Mouse (Mus musculus): ENCODE measurements around the gene Nsl1. TPM values are rescaled to one million over a fixed set of nuclear protein-coding genes. Genes with fewer than 3 reads are reported as not detected.

Gene Nsl1
- polyA plus RNA-seq, 1 experiment from 2014 or later: 17.9 TPM

DNA sequence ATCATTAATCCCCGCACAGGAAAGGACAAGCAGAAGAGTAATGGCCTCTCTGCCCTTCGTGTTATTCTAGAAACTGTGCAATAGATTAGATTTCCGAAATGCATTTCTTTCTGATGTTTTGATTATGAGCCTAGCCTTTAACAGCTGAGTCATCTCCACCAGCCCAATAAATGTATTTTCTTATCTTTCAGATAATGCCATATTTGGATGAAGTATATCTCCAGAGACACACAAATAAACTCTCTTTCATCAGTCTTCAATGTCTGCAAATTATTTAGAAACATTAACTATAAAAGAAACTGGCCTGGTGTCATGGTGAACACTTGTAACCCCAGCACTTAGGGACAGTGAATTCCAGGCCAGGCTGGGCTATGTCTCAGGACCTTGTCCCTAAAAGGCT is 20.1 kb upstream of the Nsl1 start:
- WGBS: 91% methylated on average over 3 of the region's 3 CpGs
- Histone ChIP-seq H3K4me3 (ENCODE audit: low read depth, low read length) (no peak overlapping the region), H3K4me2 (replicated peaks; ENCODE audit: low read depth, low read length) (no peak overlapping the region)

DNA sequence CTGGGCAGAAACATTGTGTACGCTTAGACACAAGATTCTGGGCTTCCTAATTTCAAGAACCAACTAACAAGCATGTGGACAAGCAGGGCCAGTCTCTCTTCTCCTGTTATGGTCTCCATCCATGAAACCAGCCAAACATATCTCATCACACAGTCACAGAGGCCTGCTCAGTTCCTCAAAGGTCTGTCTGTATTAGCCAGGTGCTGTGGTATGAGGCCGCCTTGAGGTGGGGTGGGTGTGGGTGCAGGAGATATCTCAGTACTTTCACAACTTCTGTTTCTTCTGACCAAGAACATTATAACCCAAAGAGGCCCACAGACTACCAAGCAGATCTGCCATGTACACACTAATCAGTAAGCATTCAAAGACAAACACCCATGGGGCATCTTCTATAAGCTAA is 17.5 kb upstream of the Nsl1 start:
- H3K9me3 ChIP-seq (ENCODE audit: control insufficient read depth, low read length): no peaks in the 10 kb centered on the region
- DNase-seq (ENCODE audit: low spot score) (no peak), ATAC-seq (ENCODE audit: low FRiP score) (no peak)
- 84% methylated on average over 2 of the region's 2 CpGs for WGBS
- H3K4me2 ChIP-seq (replicated peaks; ENCODE audit: low read depth, low read length): no peak overlapping the region
- H3K4me1 ChIP-seq (replicated peaks; ENCODE audit: control insufficient read depth, insufficient read depth, low read length): no peaks in the 10 kb centered on the region
- no peak overlapping the region for H3K27ac ChIP-seq (ENCODE audit: low read depth, low read length)
- H3K36me3 ChIP-seq (ENCODE audit: control insufficient read depth, insufficient read depth, low read length): no peaks in the 10 kb centered on the region
- H3K4me3 ChIP-seq (ENCODE audit: low read depth, low read length): no peak overlapping the region
- no peak overlapping the region for H3K9ac ChIP-seq (ENCODE audit: low read depth, low read length)
- no peaks in the 10 kb centered on the region for H3K27me3 ChIP-seq (ENCODE audit: control insufficient read depth, insufficient read depth, low read length)

More for the DNA sequence above, 20.1 kb upstream of the Nsl1 start:
- Histone ChIP-seq H3K4me1 (replicated peaks; ENCODE audit: control insufficient read depth, insufficient read depth, low read length) (no peaks in the 10 kb centered on the region), H3K27ac (ENCODE audit: low read depth, low read length) (no peak overlapping the region), H3K9ac (ENCODE audit: low read depth, low read length) (no peak overlapping the region), H3K36me3 (ENCODE audit: control insufficient read depth, insufficient read depth, low read length) (no peaks in the 10 kb centered on the region), H3K9me3 (ENCODE audit: control insufficient read depth, low read length) (no peaks in the 10 kb centered on the region), H3K27me3 (ENCODE audit: control insufficient read depth, insufficient read depth, low read length) (no peaks in the 10 kb centered on the region)
- ATAC-seq (ENCODE audit: low FRiP score): no peak
- DNase-seq (ENCODE audit: low spot score): no peak

DNA sequence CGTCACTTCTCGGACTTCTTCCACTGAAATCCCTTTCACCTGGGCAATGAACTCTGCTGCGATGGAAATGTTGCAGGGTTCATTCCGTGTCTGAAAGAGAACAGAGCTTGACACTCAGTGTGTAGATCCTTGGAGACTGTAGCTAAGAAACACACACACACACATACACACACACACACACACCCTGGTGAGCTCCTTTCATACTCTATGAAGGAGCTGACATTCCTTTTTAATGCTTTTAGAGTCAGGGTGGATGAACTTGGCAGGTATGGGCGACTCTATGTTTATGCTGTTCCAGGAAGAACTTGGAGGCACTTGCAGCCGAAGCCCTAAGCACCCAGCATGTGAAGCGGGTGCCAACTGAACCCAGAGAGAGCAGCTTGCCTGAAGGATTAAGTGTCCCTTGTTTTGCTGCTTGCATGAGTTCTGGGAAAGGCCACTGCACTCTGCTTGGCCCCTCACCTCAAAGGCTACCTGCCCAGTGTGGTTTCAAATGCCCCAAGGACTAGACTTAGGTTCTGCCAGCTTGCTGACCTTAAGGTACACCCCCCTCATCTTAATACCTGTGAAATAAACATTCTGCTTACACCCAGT is 16.5 kb upstream of the Nsl1 start:
- 70% methylated on average over 7 of the region's 7 CpGs for WGBS
- Histone ChIP-seq H3K9ac (ENCODE audit: low read depth, low read length) (no peak overlapping the region), H3K27ac (ENCODE audit: low read depth, low read length) (no peak overlapping the region), H3K4me2 (replicated peaks; ENCODE audit: low read depth, low read length) (no peak overlapping the region), H3K9me3 (ENCODE audit: control insufficient read depth, low read length) (no peaks in the 10 kb centered on the region), H3K36me3 (ENCODE audit: control insufficient read depth, insufficient read depth, low read length) (no peaks in the 10 kb centered on the region), H3K4me1 (replicated peaks; ENCODE audit: control insufficient read depth, insufficient read depth, low read length) (no peaks in the 10 kb centered on the region), H3K4me3 (ENCODE audit: low read depth, low read length) (no peak overlapping the region), H3K27me3 (ENCODE audit: control insufficient read depth, insufficient read depth, low read length) (no peaks in the 10 kb centered on the region)
- DNase-seq (ENCODE audit: low spot score) (no peak), ATAC-seq (ENCODE audit: low FRiP score) (no peak)

DNA sequence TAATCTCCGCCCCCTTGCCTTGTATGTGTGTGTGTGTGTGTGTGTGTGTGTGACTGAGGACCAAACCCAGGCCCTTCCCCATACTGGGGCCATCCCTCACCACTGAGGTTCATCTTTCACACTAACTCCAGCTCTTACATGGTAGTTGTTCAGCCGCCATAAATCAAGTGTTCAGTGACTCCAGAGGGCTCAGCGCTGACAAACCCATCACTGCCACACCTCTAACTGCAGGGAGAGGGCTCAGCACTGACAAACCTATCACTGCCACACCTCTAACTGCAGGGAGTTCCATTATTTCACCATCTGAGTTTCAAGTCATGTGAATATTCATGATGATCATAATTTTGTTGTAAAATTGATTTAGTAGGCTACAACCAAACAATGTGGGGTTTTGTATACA is 9.3 kb upstream of the Nsl1 start:
- 84% methylated on average over 3 of the region's 3 CpGs for WGBS
- Histone ChIP-seq H3K4me2 (replicated peaks; ENCODE audit: low read depth, low read length) (no peak overlapping the region), H3K9me3 (ENCODE audit: control insufficient read depth, low read length) (no peaks in the 10 kb centered on the region), H3K9ac (ENCODE audit: low read depth, low read length) (no peak overlapping the region), H3K27me3 (ENCODE audit: control insufficient read depth, insufficient read depth, low read length) (no peaks in the 10 kb centered on the region), H3K4me1 (replicated peaks; ENCODE audit: control insufficient read depth, insufficient read depth, low read length) (no peaks in the 10 kb centered on the region), H3K4me3 (ENCODE audit: low read depth, low read length) (no peak overlapping the region), H3K27ac (ENCODE audit: low read depth, low read length) (no peak overlapping the region), H3K36me3 (ENCODE audit: control insufficient read depth, insufficient read depth, low read length) (no peaks in the 10 kb centered on the region)
- no peak for DNase-seq (ENCODE audit: low spot score)
- no peak for ATAC-seq (ENCODE audit: low FRiP score)

DNA sequence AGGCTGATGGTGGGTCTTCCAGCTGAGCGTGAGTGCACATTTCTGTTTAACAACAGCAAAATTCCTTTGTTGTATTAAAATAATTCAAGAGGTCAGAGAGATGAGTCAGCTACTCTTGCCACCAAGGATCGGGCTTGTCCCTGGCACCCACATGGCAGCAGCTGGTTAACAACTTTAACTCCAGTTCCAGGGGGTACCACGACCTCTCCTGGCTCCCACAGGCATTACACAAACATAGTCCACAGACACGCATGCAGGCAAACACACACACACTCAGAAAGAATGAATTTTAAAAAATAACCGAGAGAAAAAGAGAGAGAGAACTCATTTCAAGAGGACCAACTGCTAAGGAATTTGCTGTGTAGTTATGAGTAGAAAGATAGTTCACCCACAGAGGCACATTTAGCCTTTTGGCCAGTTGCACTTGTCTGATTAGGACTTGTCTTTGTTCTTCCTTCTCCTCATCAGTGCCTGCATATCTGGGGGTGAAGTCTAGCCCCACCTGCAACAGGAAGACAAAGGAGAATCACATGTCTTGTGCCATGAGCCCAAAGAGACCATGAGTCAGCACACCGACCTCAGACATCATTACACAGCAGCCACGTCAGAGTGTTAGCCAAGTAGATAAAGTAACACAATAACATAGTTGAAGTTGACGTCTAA is 7.8 kb upstream of the Nsl1 start:
- no peak overlapping the region for H3K9ac ChIP-seq (ENCODE audit: low read depth, low read length)
- no peaks in the 10 kb centered on the region for H3K36me3 ChIP-seq (ENCODE audit: control insufficient read depth, insufficient read depth, low read length)
- H3K4me1 ChIP-seq (replicated peaks; ENCODE audit: control insufficient read depth, insufficient read depth, low read length): no peaks in the 10 kb centered on the region
- no peak for DNase-seq (ENCODE audit: low spot score)
- no peak for ATAC-seq (ENCODE audit: low FRiP score)
- no peak overlapping the region for H3K4me3 ChIP-seq (ENCODE audit: low read depth, low read length)
- H3K9me3 ChIP-seq (ENCODE audit: control insufficient read depth, low read length): no peaks in the 10 kb centered on the region
- no peak overlapping the region for H3K27ac ChIP-seq (ENCODE audit: low read depth, low read length)
- no peak overlapping the region for H3K4me2 ChIP-seq (replicated peaks; ENCODE audit: low read depth, low read length)
- H3K27me3 ChIP-seq (ENCODE audit: control insufficient read depth, insufficient read depth, low read length): no peaks in the 10 kb centered on the region
- WGBS: 79% methylated on average over 8 of the region's 8 CpGs

DNA sequence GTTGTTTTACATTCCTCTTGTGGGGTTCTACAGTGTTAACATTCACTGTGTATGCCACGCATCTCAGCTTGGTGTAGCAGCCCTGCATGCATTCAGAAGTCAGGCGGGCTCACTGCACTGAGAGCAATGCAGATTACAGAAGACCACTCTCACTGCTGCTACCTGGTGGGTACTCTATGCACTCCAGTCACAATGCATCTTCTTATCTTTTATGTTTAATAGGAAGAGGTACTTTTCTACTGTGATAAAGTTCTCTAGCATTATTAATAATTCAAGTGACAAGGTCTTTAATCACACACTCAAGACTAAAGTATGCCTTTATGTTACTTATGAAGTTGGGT is 7.3 kb upstream of the Nsl1 start:
- WGBS: 68% methylated on average over 2 of the region's 2 CpGs
- Histone ChIP-seq H3K27ac (ENCODE audit: low read depth, low read length) (no peak overlapping the region), H3K4me3 (ENCODE audit: low read depth, low read length) (no peak overlapping the region), H3K27me3 (ENCODE audit: control insufficient read depth, insufficient read depth, low read length) (no peaks in the 10 kb centered on the region), H3K4me1 (replicated peaks; ENCODE audit: control insufficient read depth, insufficient read depth, low read length) (no peaks in the 10 kb centered on the region), H3K36me3 (ENCODE audit: control insufficient read depth, insufficient read depth, low read length) (no peaks in the 10 kb centered on the region), H3K4me2 (replicated peaks; ENCODE audit: low read depth, low read length) (no peak overlapping the region), H3K9ac (ENCODE audit: low read depth, low read length) (no peak overlapping the region), H3K9me3 (ENCODE audit: control insufficient read depth, low read length) (no peaks in the 10 kb centered on the region)
- no peak for DNase-seq (ENCODE audit: low spot score)
- no peak for ATAC-seq (ENCODE audit: low FRiP score)

DNA sequence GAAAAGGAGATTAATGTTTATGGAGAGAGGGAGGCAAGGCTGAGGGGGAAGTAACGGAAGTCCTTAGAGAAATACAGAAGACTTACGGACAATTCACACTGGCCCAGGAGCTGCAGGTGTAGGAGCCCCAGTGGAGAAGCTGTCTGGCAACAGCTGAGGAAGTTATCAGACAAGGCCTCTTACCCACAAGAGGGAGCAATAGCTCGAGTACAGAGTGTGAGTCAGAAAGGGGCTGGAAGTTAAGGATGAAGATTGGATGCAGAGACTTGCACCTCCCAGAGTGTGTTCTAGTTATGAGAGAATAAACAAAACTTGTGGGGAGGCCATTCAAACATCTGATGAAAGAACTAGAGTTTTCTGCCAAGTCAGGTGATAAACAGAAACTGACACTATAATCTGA is 5.4 kb upstream of the Nsl1 start:
- no peak overlapping the region for H3K9ac ChIP-seq (ENCODE audit: low read depth, low read length)
- 67% methylated on average over 3 of the region's 3 CpGs for WGBS
- H3K4me1 ChIP-seq (replicated peaks; ENCODE audit: control insufficient read depth, insufficient read depth, low read length): 0 out of 2 replicates have a peak, but pooled peaks cover 2% of the 10 kb centered on the region
- no peaks in the 10 kb centered on the region for H3K27me3 ChIP-seq (ENCODE audit: control insufficient read depth, insufficient read depth, low read length)
- ATAC-seq (ENCODE audit: low FRiP score): no peak
- H3K4me2 ChIP-seq (replicated peaks; ENCODE audit: low read depth, low read length): no peak overlapping the region
- no peak overlapping the region for H3K27ac ChIP-seq (ENCODE audit: low read depth, low read length)
- no peak for DNase-seq (ENCODE audit: low spot score)
- H3K36me3 ChIP-seq (ENCODE audit: control insufficient read depth, insufficient read depth, low read length): no peaks in the 10 kb centered on the region
- no peak overlapping the region for H3K4me3 ChIP-seq (ENCODE audit: low read depth, low read length)
- H3K9me3 ChIP-seq (ENCODE audit: control insufficient read depth, low read length): no peaks in the 10 kb centered on the region

DNA sequence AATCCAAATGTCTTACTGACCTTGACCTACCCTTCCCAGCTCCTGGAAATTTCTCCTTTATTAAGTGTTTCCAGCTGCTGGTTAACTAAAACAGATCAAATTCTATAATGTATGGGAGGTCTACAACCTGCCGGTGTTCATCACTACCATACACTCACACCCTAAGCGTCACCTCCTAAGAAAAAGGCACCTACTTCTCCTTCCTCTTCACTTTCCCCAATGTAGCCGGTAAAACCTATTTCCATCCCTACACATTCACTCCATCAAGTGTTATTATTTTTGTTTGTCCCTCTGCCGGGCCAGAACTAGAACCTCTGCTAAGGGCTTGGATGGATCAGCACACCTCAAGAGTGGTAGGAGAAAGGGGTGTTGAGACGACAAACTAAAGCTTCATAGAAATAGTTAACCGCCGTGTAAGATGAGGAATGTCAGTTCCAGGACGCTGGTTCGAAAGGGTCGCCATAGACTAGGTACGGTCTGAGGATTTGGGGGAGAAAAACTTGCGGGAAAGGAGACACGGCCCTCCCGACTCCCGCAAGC is 501 bp upstream of the Nsl1 start:
- no peak for DNase-seq (ENCODE audit: low spot score)

DNA sequence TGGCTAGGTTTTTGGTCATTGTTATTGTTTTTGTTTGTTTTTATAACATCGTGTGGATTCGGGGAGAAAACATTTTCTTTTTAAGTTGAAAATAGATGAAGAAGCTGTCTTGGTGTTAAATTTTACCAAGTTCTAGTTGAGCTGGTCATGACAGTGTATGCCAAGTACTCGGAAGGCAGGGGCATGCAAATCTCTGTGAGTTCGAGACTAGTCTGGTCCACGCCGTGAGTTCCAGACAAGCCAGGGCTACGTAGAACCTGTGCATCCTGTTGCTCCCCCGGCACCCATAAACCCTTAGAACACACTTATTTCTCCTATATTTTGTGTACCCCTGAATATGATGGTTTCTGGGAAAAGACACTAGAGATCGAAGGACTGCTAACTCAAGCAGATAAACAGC is 888 bp downstream of the Nsl1 start:
- no peak for ATAC-seq (ENCODE audit: low FRiP score)
- no peak overlapping the region; the same call in 1 of the 2 replicates for H3K9ac ChIP-seq (ENCODE audit: low read depth, low read length)
- H3K4me2 ChIP-seq (replicated peaks; ENCODE audit: low read depth, low read length): peak overlapping the region; percentile 51
- H3K4me3 ChIP-seq (ENCODE audit: low read depth, low read length): peak overlapping the region; percentile 75
- no peak overlapping the region for H3K27ac ChIP-seq (ENCODE audit: low read depth, low read length)
- no peaks in the 10 kb centered on the region for H3K36me3 ChIP-seq (ENCODE audit: control insufficient read depth, insufficient read depth, low read length)
- no peak for DNase-seq (ENCODE audit: low spot score)
- 59% methylated on average over 9 of the region's 9 CpGs for WGBS
- no peaks in the 10 kb centered on the region for H3K9me3 ChIP-seq (ENCODE audit: control insufficient read depth, low read length)
- H3K4me1 ChIP-seq (replicated peaks; ENCODE audit: control insufficient read depth, insufficient read depth, low read length): 0 out of 2 replicates have a peak, but pooled peaks cover 2% of the 10 kb centered on the region
- H3K27me3 ChIP-seq (ENCODE audit: control insufficient read depth, insufficient read depth, low read length): no peaks in the 10 kb centered on the region

More for the DNA sequence above, 501 bp upstream of the Nsl1 start:
- H3K4me1 ChIP-seq (replicated peaks; ENCODE audit: control insufficient read depth, insufficient read depth, low read length): 0 out of 2 replicates have a peak, but pooled peaks cover 2% of the 10 kb centered on the region
- H3K36me3 ChIP-seq (ENCODE audit: control insufficient read depth, insufficient read depth, low read length): no peaks in the 10 kb centered on the region
- H3K4me2 ChIP-seq (replicated peaks; ENCODE audit: low read depth, low read length): peak overlapping the region; percentile 66
- H3K4me3 ChIP-seq (ENCODE audit: low read depth, low read length): peak overlapping the region; percentile 75
- no peak overlapping the region for H3K27ac ChIP-seq (ENCODE audit: low read depth, low read length)
- H3K27me3 ChIP-seq (ENCODE audit: control insufficient read depth, insufficient read depth, low read length): no peaks in the 10 kb centered on the region
- 6% methylated on average over 15 of the region's 15 CpGs for WGBS
- peak overlapping the region; percentile 73 for H3K9ac ChIP-seq (ENCODE audit: low read depth, low read length)
- H3K9me3 ChIP-seq (ENCODE audit: control insufficient read depth, low read length): no peaks in the 10 kb centered on the region
- peak; percentile 60 for ATAC-seq (ENCODE audit: low FRiP score)
